Mouse (Mus musculus): ENCODE data around the gene Vmn2r82. TPM values are rescaled to one million over a fixed set of nuclear protein-coding genes. Genes with fewer than 3 reads are reported as not detected.
"Not testable (repeated sequence)": the region's sequence is repeated elsewhere in the genome, so short reads cannot be mapped to it uniquely, and the experiment has no call there.

The Vmn2r82 gene
- total RNA-seq (2021), result not detected
- long read RNA-seq, experiment 1, result 0 reads
- long read RNA-seq, experiment 2, result 0 reads

DNA sequence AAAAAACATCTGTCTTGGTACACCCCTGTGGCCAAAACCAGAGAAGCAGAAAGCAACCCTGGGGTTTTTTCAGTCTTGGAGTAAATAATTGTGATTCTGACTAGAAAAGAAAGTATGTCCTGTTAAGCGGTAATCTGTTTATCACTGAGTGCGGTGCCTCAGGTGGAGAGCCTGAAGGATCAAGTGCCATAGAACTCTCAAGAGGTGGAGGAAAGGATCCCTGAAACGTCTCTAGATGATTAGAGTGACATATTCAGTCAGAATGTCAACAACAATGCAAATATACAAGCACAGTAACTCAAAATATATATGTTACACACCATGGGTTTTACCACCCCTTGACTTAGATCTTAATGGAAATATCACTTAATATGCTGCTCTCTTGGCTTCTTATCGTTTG lies at the start of gene Vmn2r82:
Vmn2r82 (plus strand) TSS at position 301 of the 400 bp plus-strand sequence.
- DNase-seq, result not testable (repeated sequence)

DNA sequence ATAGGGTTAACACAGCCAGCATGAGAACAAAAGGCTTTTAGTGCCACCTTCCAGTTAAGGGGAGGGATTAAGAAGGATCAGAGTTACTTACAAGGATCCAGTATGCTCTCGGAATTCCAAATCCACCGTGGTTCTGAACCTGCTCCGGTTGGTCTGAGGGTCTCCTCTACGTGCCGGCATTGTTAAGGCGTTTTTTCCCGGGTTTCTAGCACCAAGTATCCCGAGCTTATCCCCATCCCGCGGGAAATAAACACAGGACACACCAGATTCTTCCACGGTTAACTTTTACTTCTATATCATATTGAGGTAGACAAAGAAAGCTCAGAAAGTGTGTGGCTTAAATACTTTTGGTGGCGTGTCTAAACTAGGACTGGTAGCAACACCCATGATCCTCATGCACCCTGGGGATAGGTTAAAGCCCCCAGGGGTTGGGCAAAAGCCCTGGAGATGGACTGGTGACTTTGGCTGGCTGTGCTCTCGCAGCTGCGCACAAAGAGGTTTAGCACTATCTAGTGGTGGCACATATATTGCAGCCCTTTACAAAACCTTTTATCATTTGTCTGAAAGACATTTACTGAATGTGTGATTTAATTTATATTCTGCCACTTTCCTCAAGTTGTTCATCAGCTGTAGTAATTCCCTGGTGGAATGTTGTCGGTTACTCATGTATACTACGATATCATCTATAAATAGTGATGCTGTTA lies 34.1 kb upstream of the Vmn2r82 start:
- DNase-seq, result not testable (repeated sequence)

DNA sequence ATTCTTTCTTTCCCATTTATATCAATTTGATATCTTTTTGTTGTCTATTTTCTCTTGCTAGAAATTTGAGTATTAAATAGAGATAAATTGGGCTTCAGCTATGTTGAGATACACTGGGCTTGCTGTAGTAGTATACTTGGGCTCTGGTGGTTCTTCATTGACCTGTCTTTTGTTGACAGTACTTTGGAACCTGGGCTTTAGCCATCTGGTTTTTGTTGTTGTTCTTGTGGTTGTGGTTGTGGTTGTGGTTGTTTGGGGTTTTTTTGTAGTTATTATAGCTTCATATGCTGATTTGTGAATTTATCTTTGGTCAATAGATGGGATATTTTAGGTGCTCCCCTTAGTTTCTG lies 33.6 kb upstream of the Vmn2r82 start:
- no peak for DNase-seq

DNA sequence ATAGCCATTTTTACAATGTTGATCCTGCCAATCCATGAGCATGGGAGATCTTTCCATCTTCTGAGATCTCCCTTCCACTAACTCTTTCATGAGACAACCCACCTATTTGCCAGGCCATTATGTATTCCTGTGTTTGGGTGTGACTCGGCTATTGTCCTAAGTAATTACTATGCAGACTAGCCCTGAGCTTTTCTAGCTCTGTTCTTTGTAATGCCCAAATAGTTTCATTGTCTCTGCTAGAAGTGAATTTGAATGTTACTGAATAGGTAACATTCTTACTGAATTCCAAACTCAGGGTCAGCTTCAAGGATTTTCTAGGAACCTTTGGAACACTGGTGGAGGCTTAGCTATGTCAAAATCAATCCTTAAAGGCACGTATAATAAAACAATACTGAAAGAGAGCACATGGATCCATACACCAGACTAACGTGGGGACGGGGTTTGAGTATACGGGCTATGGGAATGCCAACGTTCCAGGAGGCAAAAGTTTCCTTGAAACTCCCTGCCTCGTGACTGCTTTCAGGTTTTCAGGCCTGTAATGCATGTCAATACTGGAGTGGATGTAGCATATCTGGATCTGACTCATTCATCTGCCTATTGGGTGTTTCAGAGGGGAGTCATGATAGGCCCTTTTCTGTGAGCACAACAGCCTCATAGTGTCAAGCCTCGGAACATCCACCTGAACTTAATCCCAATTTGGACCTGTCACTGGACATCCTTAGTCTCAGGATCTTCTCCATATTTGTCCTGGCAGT lies 43.8 kb downstream of the Vmn2r82 start:
- DNase-seq, result not testable (repeated sequence)

DNA sequence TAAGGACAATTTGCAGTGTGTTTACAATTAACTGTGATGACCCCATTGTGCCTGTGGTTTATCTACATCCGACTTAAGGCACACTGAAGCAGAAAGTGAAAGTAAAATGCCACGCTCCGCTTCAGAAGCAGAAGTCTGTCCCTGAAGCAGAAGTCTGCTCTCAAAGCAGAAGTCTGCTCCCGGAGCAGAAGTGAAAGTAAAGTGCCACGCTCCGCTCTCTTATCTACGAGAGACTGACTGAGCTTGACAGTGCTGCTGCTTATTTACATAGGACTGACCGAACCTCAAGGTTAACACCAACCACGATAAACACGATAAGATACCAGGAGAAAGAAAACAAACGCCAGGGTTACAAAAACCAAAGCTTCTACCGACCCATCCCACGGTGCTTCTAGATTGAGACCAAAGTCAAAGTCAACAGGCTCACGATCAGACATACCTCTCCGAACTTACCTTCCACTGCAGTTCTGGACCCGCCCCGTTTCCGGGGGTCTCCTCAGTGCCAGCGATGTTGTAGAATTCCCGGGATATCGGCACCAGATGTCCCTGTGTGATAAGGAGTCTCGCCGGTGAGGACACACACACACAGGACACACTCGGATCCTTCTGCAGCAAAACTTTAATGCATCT lies 60.9 kb downstream of the Vmn2r82 start:
- DNase-seq, result no peak

DNA sequence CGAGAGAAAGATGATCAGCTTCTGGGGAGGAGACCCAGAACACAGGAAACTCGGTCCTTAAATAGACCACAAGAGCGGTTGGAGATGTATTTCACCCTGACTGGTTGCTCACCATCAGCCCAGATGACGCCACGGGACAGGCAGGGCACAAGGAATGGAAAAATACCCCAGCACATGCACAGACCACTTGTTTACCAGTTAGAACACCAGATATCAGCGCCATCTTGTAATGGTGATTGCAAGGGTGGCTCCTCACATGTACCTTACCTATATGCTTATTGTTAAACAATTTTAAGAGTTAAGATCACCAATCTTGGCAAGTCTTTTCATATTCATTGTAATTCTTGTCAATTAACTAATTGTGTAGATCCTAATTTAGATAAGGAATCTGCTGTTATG lies 61.5 kb downstream of the Vmn2r82 start:
- DNase-seq, result not testable (repeated sequence)

DNA sequence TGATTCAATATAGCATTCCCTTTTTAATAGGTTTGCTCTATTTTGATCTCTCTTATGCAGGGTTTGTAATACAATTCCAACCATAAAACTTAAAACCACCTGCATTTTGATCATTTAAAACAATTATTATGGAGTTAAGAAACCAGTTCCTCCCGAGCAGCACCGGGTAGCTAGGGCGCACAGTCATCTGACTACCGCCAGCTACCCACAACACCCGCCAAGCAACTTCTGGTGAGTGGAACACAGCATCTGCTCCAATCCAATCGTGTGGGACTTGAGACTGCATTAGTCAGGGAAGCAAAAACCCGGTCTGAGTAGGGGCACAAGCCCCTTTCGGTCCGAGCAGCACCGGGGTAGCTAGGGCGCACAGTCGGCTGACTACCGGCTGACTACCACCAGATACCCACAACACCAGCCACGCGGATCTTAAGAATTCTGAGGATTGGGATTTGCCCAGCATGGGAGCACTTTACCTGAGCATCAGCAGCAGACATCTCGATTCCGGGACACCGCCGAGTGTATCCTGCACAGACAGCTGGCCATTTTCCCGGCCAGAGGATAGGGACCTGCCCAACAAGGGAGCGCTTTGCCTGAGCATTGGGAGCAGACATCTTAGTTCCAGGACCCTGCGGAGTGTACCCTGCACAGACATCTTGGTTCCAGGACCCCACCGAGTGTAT lies 79.0 kb downstream of the Vmn2r82 start:
- DNase-seq, result not testable (repeated sequence)

Other genes starting within 250 kb of the Vmn2r82 start
- gene Vmn2r80, start 207.8 kb upstream of the Vmn2r82 start, total RNA-seq (2021), result not detected
- gene Vmn2r81, start 108.8 kb upstream of the Vmn2r82 start, total RNA-seq (2021), result not detected
- not detected for gene Vmn2r83, start 112.2 kb downstream of the Vmn2r82 start, total RNA-seq (2021)
- gene Plpp2, start 177.3 kb downstream of the Vmn2r82 start, total RNA-seq (2021), result 1 to 10 TPM; 2.3 to 2.6 TPM
- 10 to 100 TPM; 16.1 to 18.2 TPM for gene Mier2, start 198.7 kb downstream of the Vmn2r82 start, total RNA-seq (2021)
- not detected for gene Theg, start 230.8 kb downstream of the Vmn2r82 start, total RNA-seq (2021)